Mouse (Mus musculus): ENCODE measurements around the gene Eln. TPM values are rescaled to one million over a fixed set of nuclear protein-coding genes. Genes with fewer than 3 reads are reported as not detected.
A peak's percentile ranks its signal among the peaks of the same experiment; 100 is the strongest.

Eln gene
- not detected in 2 replicates for total RNA-seq (2017)

GRCm38 (mm10) chr5:134746890-134747511 is at the start of gene Eln:
Eln (minus strand) TSS chr5:134747323.
- no peak for ATAC-seq (replicated peaks; ENCODE audit: low read depth, poor library complexity, severe bottlenecking)

- ATAC-seq (replicated peaks; ENCODE audit: low read depth, poor library complexity, severe bottlenecking): no peak
Measured at GRCm38 (mm10) chr5:134790080-134790995, 43.2 kb upstream of the Eln start.

GRCm38 (mm10) chr5:134788237-134788636 is 41.1 kb upstream of the Eln start:
- peak; percentile 66 for ATAC-seq (replicated peaks; ENCODE audit: low read depth, poor library complexity, severe bottlenecking)

GRCm38 (mm10) chr5:134785691-134786371 is 38.7 kb upstream of the Eln start:
- ATAC-seq (replicated peaks; ENCODE audit: low read depth, poor library complexity, severe bottlenecking): no peak

GRCm38 (mm10) chr5:134783794-134784193 is 36.7 kb upstream of the Eln start:
- ATAC-seq (replicated peaks; ENCODE audit: low read depth, poor library complexity, severe bottlenecking): no peak

GRCm38 (mm10) chr5:134780963-134781362 is 33.8 kb upstream of the Eln start:
- ATAC-seq (replicated peaks; ENCODE audit: low read depth, poor library complexity, severe bottlenecking): no peak

GRCm38 (mm10) chr5:134780146-134780545 is 33.0 kb upstream of the Eln start:
- no peak for ATAC-seq (replicated peaks; ENCODE audit: low read depth, poor library complexity, severe bottlenecking)

- no peak for ATAC-seq (replicated peaks; ENCODE audit: low read depth, poor library complexity, severe bottlenecking)
Measured at GRCm38 (mm10) chr5:134776551-134776950, 29.4 kb upstream of the Eln start.

GRCm38 (mm10) chr5:134772522-134772921 is 25.4 kb upstream of the Eln start:
- no peak for ATAC-seq (replicated peaks; ENCODE audit: low read depth, poor library complexity, severe bottlenecking)

- ATAC-seq (replicated peaks; ENCODE audit: low read depth, poor library complexity, severe bottlenecking): no peak
Measured at GRCm38 (mm10) chr5:134771750-134772149, 24.6 kb upstream of the Eln start.

GRCm38 (mm10) chr5:134769181-134769580 is 22.1 kb upstream of the Eln start:
- ATAC-seq (replicated peaks; ENCODE audit: low read depth, poor library complexity, severe bottlenecking): peak; percentile 88

- ATAC-seq (replicated peaks; ENCODE audit: low read depth, poor library complexity, severe bottlenecking): no peak
Measured at GRCm38 (mm10) chr5:134765441-134765840, 18.3 kb upstream of the Eln start.

GRCm38 (mm10) chr5:134763326-134763725 is 16.2 kb upstream of the Eln start:
- ATAC-seq (replicated peaks; ENCODE audit: low read depth, poor library complexity, severe bottlenecking): no peak

GRCm38 (mm10) chr5:134761409-134762124 is 14.4 kb upstream of the Eln start:
- no peak for ATAC-seq (replicated peaks; ENCODE audit: low read depth, poor library complexity, severe bottlenecking)

GRCm38 (mm10) chr5:134756031-134756430 is 8.9 kb upstream of the Eln start:
- no peak for ATAC-seq (replicated peaks; ENCODE audit: low read depth, poor library complexity, severe bottlenecking)

GRCm38 (mm10) chr5:134754096-134754495 is 7.0 kb upstream of the Eln start:
- no peak for ATAC-seq (replicated peaks; ENCODE audit: low read depth, poor library complexity, severe bottlenecking)

- no peak for ATAC-seq (replicated peaks; ENCODE audit: low read depth, poor library complexity, severe bottlenecking)
Measured at GRCm38 (mm10) chr5:134750469-134750868, 3.3 kb upstream of the Eln start.

- ATAC-seq (replicated peaks; ENCODE audit: low read depth, poor library complexity, severe bottlenecking): peak; percentile 77
Measured at GRCm38 (mm10) chr5:134747947-134748618, 960 bp upstream of the Eln start.

- no peak for ATAC-seq (replicated peaks; ENCODE audit: low read depth, poor library complexity, severe bottlenecking)
Measured at GRCm38 (mm10) chr5:134747512-134747893, 380 bp upstream of the Eln start.

- no peak for ATAC-seq (replicated peaks; ENCODE audit: low read depth, poor library complexity, severe bottlenecking)
Measured at GRCm38 (mm10) chr5:134746201-134746600, 922 bp downstream of the Eln start.
